Mouse (Mus musculus): ENCODE data around the gene Cer1.

DNA sequence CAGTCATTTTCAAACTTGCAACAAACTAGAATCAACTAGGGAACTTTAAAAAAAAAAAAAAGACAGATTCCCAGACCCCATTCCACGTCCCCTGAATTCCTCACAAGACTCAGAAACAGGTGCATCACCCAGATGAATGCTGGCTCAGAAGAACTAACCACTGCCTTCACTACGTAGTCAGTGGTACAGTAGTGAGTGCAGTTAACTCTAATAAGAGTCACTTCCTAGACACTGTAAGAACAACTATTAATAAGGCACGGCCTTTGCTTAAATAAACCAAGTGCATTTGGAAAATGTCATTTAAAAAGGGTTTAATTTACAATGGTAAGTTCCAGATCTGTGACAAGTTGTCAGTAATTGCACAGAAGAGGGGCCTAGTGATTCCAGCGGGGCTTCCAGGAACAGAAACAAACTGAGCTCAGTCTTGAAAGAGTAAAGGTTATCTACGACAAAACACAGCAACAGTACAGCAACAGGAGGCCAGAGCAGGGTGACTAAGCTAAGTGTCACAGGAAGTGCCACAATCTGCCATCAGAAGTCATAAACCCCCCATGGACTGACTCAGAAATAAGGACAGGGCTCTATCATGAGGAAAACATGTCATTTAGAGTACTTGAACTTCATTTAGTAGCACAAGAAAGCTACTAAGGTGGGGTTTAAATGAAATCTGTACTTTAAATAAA lies 36.3 kb downstream of the Cer1 start:
- no peak for TF ChIP-seq POLR2A (IDR thresholded peaks at IDR 0.05; ENCODE audit: low read depth, low read length)
- no peak for TF ChIP-seq CTCF (conservative IDR thresholded peaks at IDR 0.05; ENCODE audit: insufficient read depth, insufficient read length, low read depth, low read length)
